Mouse (Mus musculus) ES-E14 (cell line): ENCODE data around the gene Frem1.

Experiments
- MAFK ChIP-seq: IDR thresholded peaks from 2 replicates; pipeline ENCODE4 v1.6.1; 2014; ENCODE audit warnings: mild to moderate bottlenecking, low read depth, low read length, inconsistent platforms; ENCODE audit not compliant: insufficient read depth
- ZC3H11A ChIP-seq: IDR thresholded peaks from 2 replicates; pipeline ENCODE4 v1.6.1; 2012; ENCODE audit warnings: low read depth, mild to moderate bottlenecking, inconsistent platforms, low read length, borderline replicate concordance
- ZNF384 ChIP-seq: IDR thresholded peaks from 2 replicates; pipeline ENCODE4 v1.6.1; 2012; ENCODE audit warnings: low read depth, low read length, inconsistent platforms

DNA sequence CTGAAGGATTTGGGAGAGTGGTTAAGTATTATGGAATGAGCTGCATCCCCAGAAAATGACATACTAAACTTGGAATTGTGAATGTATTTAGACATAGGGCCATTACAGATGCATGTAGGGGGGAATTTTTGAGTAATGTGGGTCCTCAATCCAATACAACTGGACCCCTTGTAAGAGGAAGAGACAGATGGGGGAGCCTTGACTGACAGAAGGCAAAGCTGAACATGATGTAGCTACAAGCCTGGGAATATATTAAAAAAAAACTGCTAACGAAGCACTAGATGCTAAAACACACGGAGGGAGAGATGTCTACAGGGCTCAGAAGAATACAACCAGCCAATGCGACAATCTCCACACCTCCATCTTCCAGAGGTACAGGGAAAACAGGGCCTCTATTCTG lies 60.1 kb downstream of the Frem1 start:
- no peak for TF ChIP-seq ZC3H11A
- no peak for TF ChIP-seq ZNF384
- TF ChIP-seq MAFK, result no peak
